Mouse (Mus musculus): ENCODE results near the gene Syt2. TPM values are rescaled to one million over a fixed set of nuclear protein-coding genes. Genes with fewer than 3 reads are reported as not detected.

Syt2 gene
- polyA plus RNA-seq, 1 experiment = 0.71 TPM

DNA sequence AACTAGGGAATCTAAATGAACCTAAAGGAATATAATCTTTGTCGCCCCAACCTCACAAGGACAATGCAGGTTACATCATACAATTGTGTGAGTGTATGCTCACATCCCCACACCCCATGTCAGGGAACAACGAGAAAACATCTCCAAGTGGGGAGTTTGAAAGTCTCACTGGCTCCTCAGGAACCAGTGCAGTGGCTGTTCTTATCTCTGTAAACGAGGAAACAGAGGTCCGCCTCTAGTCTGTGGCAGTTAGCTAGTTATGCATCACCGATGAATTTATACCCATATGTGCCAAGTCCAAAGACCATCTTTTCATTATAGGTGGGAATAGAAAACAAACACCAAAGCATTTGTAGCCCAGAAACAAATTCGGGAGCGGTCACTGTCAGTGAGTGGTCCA, 115.1 kb downstream of the Syt2 start:
- no peak for DNase-seq (ENCODE audit: low read depth, low spot score)
- WGBS = 56% methylated on average over 7 of the region's 7 CpGs

DNA sequence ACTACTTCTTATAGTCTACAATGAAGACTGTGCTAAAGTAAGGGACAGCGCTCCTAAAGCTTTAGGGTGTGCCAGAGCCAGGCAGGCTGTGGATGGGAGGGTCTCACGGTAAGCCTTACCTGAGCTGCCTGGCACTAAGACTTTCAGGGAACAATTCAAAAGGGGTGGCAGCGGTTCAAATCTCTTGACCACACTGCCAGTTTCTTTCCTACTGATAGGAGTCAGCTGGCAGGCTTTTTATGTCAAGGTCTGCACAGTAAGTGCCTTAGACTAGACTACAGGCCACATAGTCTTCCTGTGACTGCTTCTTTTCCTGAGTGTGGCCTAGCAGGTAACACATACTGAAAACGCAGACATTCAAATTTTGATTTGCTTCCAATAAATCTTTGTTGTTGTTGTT, 116.8 kb downstream of the Syt2 start:
- no peak for DNase-seq (ENCODE audit: low read depth, low spot score)
- WGBS = 84% methylated on average over 4 of the region's 4 CpGs

GRCm38 (mm10) chr1:134763776-134764438, 117.4 kb downstream of the Syt2 start:
- 42% methylated on average over 11 of the region's 11 CpGs for WGBS
- DNase-seq (ENCODE audit: low read depth, low spot score) = no peak

- no peak for DNase-seq (ENCODE audit: low read depth, low spot score)
- 72% methylated on average over 7 of the region's 7 CpGs for WGBS
These were observed 118.5 kb downstream of the Syt2 start for GRCm38 (mm10) chr1:134764831-134765458.

GRCm38 (mm10) chr1:134766448-134766847, 120.0 kb downstream of the Syt2 start:
- no peak for DNase-seq (ENCODE audit: low read depth, low spot score)
- 72% methylated on average over 4 of the region's 4 CpGs for WGBS

DNA sequence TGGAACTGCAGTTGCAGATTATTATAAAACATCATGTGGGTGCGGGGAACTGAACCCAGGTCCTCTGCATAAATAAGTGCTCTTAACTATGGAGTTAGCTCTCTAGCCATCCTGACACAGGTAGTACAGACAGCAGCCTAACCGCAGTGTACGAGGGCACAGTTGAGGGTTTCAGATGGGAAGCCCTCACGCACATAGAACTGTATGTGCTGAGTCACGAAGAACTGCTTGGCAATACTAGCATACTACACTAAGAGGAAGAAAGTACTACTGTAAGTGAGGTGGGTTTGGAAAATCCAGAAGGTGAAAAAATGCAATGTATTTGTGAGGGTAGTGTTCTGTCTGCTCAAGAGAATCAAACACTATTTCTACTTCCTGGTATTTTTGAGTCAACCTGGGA, 123.8 kb downstream of the Syt2 start:
- 94% methylated on average over 5 of the region's 5 CpGs for WGBS
- DNase-seq (ENCODE audit: low read depth, low spot score) = no peak

- DNase-seq (ENCODE audit: low read depth, low spot score) = no peak
- WGBS = 12% methylated on average over 6 of the region's 6 CpGs
These were observed 124.9 kb downstream of the Syt2 start for GRCm38 (mm10) chr1:134771353-134771752.

DNA sequence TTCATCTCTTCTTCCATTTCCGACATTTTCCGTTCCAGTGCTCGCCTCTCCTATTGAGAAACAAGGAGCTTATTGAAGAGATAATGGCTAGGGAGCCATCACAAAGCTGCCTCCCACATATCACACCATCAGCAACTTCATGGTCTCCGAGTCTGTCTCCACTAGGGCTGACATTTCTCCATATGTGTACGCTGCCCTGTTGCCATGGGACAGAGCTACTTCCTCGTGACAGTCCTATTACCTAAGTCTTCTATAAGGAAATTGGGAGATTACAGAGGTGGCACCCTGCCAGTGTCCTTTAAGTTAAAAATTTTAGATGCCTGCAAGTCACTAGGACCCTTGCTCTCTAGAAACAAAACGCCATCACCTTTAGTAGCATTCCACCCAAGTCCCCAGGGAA, 125.5 kb downstream of the Syt2 start:
- DNase-seq (ENCODE audit: low read depth, low spot score) = no peak
- 68% methylated on average over 7 of the region's 7 CpGs for WGBS

GRCm38 (mm10) chr1:134772821-134773220, 126.3 kb downstream of the Syt2 start:
- WGBS = 85% methylated on average over 3 of the region's 3 CpGs
- DNase-seq (ENCODE audit: low read depth, low spot score) = no peak

GRCm38 (mm10) chr1:134773256-134773655, 126.8 kb downstream of the Syt2 start:
- WGBS = 66% methylated on average over 12 of the region's 12 CpGs
- DNase-seq (ENCODE audit: low read depth, low spot score) = no peak

DNA sequence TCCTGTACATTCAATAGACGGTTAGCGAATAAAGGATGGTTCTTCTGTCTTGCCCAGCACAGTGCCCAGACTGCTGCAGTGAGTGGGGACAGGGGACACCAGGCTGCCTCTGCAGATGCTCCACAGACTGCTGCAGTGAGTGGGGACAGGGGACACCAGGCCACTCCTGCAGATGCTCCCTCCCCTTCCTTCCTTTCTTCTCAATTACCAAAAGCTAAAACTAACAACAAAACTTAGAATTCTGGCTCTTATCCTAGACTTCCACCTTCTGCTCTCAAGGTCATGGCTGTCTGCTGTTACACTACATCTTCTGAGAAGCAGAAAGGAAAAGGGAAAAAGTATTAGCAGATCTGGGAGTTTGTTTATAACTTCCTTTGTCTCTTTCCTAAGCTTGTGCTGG, 127.8 kb downstream of the Syt2 start:
- WGBS = 87% methylated on average over 2 of the region's 2 CpGs
- DNase-seq (ENCODE audit: low read depth, low spot score) = no peak

DNA sequence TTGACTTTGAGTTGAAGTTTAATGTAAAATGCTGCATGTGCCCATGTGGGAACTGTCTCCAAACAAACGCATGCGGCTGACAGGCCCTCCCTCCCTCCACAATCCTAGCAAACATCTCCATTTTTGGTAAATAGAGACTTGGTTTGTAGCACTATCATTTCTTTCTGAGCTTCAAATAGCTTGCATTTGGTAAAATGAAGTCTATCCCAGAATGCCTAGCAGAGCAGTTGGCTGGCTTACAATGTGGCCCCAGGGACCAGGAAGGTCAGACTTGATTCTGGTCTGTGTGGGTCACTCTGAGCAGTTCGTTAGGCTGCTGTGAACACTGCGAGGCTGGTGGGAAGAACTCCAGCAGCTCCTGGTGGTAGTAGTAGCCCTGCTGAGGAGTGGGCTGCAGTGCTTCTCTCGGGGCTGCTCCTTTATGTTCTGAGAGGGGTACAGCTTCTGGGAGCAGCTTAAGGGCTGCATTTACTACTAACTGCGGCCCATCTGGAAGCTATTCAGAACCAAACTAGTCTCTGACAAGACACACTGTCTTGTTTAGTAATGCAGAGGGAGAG, 128.3 kb downstream of the Syt2 start:
- 64% methylated on average over 6 of the region's 6 CpGs for WGBS
- no peak for DNase-seq (ENCODE audit: low read depth, low spot score)

- no peak for DNase-seq (ENCODE audit: low read depth, low spot score)
- 60% methylated on average over 3 of the region's 3 CpGs for WGBS
These were observed 129.2 kb downstream of the Syt2 start for GRCm38 (mm10) chr1:134775631-134776030.

GRCm38 (mm10) chr1:134777201-134777885, 130.9 kb downstream of the Syt2 start:
- 77% methylated on average over 12 of the region's 12 CpGs for WGBS
- DNase-seq (ENCODE audit: low read depth, low spot score) = no peak

DNA sequence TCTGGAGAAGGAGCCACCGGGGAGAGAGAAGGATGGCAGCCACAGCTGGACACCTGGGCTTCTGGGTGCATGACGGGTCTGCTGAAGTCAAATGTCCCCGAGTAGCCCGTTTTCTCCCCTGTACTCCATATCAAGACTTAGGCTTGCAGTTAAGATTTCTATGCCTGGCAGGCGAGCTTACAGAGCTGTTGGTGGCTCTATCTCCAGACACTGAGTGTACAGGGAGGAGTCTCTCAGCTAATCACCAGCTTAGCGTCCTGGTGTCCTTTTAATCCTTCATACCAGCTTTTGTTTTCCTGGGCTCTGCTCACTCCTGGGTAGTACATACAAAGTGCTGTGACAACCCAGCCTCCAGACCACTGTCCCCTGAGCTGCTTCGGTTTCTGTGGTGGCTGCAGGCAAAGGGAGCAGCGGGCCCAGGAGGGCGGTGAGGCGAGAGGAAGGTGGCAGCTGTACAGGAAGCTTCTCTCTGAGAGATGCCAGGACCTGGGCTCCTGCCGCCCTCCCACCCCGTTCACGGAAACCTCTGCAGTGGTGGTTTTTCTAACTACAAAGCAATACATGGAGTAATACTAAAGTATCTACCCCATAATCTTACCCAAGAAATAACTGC, 131.6 kb downstream of the Syt2 start:
- no peak for DNase-seq (ENCODE audit: low read depth, low spot score)
- 70% methylated on average over 13 of the region's 13 CpGs for WGBS

DNA sequence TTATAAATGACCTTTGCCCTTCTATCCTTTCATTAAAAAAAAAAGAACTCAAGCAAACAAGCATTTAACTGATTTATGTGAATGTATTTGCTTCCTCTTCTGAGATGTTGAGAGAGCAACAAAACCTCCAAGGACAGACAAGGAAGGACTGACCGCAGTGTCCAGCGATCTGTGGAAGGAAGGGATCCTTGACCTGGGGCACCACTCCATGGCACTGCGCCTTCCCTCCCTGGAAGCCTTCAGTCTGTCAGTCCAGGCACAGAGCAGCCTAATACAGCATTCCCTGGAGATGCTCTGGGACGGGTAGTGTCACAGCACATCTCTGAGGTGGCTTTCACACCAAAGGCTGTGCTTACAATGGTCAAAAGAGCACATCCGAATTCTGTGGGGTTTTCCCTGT, 136.3 kb downstream of the Syt2 start:
- 82% methylated on average over 5 of the region's 5 CpGs for WGBS
- DNase-seq (ENCODE audit: low read depth, low spot score) = no peak

DNA sequence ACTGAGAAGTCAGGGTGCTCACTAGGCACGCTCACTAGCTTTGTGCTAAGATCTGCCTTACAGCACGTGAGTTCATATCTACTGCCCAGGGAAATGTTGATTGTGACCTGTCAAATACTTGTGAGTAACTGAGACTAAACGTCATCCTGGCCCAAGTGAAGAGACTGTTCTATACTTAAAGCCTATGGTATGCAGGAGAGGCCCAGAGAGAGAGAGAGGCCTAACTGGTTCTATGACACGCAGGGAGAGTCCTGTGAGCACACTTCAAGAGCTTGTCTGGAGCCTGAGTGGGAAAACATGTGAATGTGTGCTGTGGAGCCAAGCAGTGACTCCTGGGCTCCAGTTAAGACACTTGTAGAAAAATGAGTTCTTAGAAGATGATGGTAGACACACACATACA, 137.5 kb downstream of the Syt2 start:
- 78% methylated on average over 4 of the region's 4 CpGs for WGBS
- DNase-seq (ENCODE audit: low read depth, low spot score) = no peak

- whole genome bisulfite sequencing = 57% methylated on average over 6 of the region's 6 CpGs
- no peak for DNase-seq (ENCODE audit: low read depth, low spot score)
These were observed 138.0 kb downstream of the Syt2 start for GRCm38 (mm10) chr1:134784481-134784880.

- WGBS = 85% methylated on average over 1 of the region's 1 CpGs
- DNase-seq (ENCODE audit: low read depth, low spot score) = no peak
These were observed 138.4 kb downstream of the Syt2 start for GRCm38 (mm10) chr1:134784911-134785310.

- DNase-seq (ENCODE audit: low read depth, low spot score) = no peak
- 57% methylated on average over 7 of the region's 7 CpGs for WGBS
These were observed 141.6 kb downstream of the Syt2 start for GRCm38 (mm10) chr1:134788096-134788495.
